Mouse (Mus musculus) brain, embryonic 18.5 days (tissue): Measurements from ENCODE around the gene Fam83c.
A peak's percentile ranks its signal among the peaks of the same experiment; 100 is the strongest.

ENCODE experiments used
- DNase-seq: peaks from one replicate; pipeline ENCODE4 v3.0.0-alpha.2; 2012; ENCODE audit warnings: low read depth, low spot score

Fam83c gene

GRCm38 (mm10) chr2:155826630-155827424, 7.8 kb downstream of the Fam83c start, which contains the start of gene Eif6:
Gene Eif6, minus strand, starts transcription at chr2:155826925.
- peak; percentile 89 for DNase-seq

DNA sequence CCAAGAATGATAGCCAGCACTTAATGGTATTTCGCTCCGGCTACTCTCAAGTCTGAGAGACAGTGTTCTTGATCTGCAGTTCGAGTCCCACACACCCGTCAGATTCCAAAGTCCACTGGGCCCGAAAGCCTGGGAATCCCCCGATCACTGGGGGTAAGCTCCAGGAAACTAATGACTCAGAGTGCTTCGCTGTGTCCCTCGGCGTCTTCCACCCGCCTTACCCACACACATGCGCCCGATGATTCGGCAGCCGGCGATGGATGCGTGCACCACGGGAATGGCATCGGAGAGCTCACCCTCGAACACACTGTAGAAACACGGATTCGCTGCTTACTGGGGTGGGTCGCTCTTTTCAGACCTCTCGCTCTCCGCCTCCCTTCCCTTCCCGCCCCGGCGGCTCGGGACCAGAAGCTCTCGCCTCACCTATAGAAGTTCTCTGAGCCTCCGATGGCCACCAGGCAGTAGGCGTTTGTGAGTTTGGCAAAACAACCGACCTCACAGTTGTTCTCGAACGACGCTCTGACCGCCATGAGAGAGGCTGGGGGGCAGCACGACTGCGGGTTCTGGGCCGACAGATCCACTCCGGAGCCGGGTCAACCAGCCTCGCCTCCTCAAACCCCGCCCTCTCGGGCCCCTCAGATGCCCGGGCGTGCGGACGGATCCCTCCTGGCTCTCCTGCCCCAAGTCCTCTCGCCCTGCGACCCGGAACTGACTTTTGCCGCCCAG, 8.6 kb downstream of the Fam83c start:
- no peak for DNase-seq

DNA sequence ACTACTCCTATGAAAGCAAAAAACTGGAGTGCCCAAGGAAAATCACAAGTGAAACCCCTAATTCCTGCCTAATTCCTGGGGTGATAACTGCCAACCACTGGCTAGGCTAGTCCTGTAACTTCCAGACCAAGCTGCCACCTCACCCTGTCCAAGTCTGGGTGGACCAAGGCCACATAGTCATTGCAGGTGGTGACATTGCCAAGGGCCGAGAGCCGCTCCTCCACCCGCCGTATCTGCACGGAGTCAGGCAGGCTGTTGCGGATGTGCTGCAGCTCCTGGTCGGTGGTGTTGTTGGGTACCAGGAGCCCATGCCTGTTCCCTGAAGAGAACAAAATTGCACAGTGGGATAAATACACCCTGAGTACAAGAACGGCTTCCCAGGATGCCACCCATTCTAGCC, 10.9 kb downstream of the Fam83c start:
- DNase-seq: no peak

DNA sequence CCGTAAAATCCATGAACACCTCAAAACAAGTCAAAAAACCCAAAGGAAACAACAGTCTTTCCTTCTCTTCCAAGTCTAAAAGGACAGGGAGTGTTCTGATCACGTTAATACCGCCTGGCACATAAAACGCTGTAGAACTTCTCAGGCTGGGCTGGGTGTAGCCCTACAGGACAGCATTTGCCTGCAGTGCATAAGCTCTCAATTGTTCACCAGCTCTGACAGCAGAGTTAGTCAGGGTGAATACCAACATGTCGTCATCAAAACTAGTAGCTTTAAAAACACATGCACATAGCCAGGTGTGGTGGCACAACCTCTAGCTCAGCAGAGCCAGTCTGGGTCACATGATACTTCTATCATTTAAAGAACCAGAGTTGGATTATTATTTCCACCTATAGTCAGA, 13.9 kb downstream of the Fam83c start:
- DNase-seq: no peak

GRCm38 (mm10) chr2:155819449-155820251, 15.0 kb downstream of the Fam83c start:
- no peak for DNase-seq

- no peak for DNase-seq
Measured at GRCm38 (mm10) chr2:155819392-155819448, 15.4 kb downstream of the Fam83c start, which contains the start of gene BC029722. Gene BC029722, minus strand, starts transcription at chr2:155819426.

DNA sequence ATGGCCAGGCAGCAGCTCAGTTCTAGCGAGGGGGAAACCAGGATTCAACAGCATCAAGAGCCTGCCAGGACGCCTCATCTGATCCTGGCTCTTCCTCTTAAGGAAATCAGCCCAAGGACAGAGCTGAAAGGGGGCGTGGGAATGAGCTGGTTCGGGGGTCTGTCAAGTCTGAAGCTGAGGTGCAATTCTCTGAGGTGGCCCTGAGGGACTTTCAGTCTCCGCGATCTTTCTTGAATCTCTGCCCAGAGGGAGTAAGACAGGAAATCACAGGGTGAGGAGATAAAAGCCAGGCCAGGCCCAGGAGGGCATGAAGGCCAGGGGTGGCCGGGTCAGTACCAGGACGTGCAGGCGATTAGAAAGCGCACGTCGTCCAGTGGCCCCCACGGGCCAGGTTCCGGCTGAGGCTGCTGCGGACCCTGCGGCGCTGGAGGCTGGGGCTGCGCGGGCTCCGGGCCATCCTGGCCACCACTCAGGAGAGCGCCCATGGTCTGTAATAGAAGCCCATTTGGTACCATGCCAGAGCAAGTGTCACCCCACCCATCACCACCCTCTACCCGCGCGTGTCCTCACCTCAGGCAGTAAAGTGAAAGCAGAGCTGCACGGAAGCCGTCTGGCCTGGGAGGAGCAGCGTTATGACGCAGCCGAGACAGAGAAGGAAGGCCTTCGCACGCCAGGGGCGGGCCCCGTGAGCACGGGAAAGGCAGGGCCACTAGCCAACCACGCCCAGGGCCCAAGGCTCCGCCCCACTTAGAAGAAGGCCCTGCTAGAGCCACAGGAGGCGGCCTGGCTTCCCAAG, 15.9 kb downstream of the Fam83c start:
- peak; percentile 76 for DNase-seq

DNA sequence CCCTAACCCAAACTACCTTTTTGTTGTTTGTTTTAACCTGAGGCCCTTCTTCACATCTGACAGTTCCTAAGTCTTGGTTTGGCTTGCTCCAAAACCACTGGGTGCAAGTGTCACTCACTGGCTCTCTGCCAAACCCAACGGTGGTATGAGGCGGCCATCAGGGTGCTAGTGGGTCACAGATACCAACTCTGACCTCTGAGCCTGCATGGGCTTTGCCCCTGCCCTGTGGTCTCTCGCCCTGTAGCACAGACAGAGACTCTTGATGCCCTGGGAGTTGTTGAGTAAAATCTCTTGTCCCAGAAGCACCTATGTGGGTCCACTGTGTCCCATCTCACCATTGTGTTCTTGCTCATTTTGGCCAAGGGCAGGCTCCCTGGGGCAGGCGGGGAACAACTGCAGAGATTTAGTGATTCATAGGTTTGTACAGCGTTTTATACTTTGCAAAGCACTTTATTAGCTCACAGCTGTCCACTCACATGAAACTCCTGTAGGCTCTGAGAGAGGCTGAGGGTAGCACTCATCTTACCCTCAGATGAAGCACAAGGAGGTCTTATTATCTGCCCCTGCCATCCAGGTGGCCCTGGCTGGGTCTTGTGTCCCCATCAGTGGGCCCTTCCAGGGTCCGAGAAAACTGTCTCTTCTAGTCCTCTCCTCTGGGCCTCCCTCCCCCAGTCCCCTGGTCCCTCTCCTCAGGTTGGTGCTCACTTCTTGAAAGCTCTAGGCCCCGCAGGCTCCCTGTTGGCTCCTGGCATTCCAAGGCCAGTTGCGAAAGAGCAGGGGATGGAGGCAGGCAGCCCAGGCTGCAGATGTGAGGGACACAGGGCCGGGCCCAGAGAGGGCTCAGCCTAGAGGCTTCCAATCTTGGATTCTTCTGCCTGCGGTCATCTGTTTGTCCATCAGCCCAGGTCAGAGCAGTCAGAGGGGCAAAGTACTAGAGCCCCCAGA, 17.1 kb downstream of the Fam83c start:
- DNase-seq: no peak

- no peak for DNase-seq
Measured at GRCm38 (mm10) chr2:155816179-155816578, 18.5 kb downstream of the Fam83c start.

GRCm38 (mm10) chr2:155814829-155815228, 19.8 kb downstream of the Fam83c start:
- DNase-seq: no peak

DNA sequence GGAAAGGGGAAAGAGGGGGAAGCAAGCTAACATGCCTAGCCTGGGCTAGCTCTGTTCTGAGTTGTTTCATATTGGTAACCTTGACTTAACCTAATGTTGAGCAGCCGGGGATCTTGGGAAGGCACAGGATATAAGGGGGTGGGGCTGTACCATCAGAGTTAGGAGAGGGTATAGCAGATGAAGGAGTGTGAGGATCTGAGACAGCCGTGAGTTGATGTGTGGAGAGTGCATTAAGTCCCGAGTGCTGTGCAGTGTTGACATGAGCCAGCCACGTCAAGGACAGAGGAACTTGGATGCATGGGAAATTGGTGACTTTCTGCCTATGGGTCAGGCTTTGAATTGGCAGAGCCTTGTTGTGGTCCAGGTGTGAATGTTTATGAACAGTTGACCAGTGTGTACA, 22.0 kb downstream of the Fam83c start:
- no peak for DNase-seq

DNA sequence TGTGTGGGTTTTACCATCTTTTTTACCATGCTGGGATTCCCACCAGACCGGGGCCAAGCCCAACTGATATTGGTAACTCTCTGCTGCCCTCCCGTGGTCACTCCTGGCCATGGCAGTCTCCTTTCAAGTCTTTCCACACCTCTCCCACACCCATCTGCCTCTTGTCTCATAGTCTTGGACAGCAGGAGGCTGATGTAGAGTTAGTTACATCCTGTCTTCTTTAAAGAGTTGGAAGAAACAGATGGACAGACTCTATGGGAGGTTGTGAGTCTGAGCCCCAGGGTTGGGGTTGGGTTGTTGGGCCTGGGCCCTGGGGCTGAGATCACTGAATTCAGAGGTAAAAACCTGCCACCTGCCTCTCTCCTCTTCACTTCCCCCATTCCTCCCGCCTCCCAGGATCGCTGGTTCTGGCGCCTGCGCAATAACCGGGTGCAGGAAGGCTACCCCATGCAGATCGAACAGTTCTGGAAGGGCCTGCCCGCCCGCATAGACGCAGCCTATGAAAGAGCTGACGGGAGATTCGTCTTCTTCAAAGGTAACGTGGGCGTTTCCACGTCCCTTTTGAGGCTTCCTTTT, 22.7 kb downstream of the Fam83c start:
- DNase-seq: no peak

DNA sequence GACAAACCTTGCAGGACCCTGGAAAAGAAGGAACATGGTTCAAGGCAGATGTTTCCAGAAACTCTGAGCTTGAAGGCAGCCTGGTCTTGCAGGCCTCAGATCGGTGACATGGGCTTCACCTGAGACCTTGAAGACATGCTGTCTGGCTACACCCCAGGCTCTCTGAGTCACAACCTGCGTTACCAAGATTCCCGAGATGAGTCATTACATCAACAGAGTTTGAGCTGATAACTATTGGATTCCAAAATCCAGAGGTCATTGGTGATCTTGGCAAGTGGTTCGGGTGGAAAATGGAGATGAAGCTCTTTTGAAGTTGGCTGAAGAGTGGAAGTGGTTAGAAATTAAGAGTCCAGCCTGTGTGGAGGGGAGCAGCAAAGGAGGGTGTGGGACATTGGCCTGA, 25.0 kb downstream of the Fam83c start:
- no peak for DNase-seq

GRCm38 (mm10) chr2:155807408-155807807, 27.2 kb downstream of the Fam83c start:
- no peak for DNase-seq

GRCm38 (mm10) chr2:155806548-155806947, 28.1 kb downstream of the Fam83c start:
- DNase-seq: no peak

- no peak for DNase-seq
Measured at GRCm38 (mm10) chr2:155805925-155806255, 28.8 kb downstream of the Fam83c start.

DNA sequence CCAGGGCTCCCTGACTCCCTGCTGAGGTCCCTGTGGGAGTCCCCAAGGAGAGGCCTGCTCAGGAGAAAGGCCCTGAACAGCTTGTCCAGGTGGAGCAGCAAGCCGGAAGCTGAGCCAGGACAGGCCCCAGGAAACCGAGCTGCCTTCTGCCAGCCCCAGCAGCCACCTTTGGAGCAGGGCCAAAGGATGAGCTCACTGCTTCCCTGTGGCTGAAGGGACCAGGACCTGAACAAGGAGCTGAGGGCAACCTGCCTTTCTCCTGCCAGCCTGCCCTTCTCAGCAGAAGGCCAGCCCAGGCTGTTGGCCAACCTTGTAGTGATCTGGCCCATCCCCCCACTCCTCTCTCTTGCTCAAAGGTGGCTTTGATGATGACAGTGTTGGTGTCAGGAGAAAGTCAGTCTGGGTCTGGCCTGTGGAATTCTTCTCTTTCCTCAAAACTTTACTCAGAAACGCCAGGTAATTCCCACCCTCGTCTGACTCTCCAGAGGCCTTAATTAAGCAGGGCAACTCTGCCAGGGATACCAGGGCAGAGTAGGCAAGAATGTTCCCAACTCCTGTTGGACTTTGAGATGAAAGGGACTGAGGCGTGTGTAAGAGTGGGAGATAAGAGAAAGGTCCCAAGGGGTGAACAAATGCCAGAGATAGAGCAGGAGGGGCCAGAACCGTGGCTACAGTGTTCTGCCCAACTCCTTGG, 29.3 kb downstream of the Fam83c start:
- no peak for DNase-seq

DNA sequence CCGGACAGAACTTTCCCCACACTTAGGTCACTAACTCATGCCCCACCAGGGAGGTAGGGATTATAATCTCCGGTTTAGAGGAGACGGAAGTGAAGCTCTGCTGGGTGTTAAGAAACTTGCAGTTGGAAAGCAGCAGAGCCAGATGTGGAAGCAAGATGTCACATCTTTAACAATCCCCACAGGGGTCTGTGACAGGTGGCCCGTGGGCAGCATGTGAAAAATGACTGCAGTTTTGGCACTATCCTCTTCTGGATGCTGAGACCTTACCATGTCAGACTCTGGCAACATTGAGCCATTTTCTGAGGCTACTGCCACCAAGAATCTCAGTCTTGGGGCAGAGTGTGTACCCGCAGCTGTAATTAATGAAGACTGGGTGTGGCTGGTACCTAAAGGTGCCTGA, 30.6 kb downstream of the Fam83c start:
- no peak for DNase-seq

GRCm38 (mm10) chr2:155802761-155803160, 31.9 kb downstream of the Fam83c start:
- no peak for DNase-seq

DNA sequence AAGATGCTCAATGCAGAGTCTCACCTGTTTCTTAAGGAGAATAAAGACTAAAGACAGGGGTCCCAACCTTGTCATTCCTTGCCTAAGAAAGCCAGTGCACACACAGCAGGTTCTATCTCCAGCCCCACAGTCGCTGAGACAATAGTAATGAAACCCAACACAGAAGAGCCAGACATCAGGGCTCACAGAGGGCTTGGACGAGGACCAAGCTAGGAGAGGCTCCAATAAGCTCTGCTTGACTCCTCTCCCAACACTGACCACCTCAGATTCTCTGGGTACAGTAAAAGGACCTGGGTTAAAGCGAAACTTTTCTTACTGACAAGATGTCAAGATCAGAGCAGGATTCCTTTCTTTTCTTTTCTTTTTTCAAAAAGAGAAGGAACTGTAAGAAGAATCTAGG, 36.0 kb downstream of the Fam83c start:
- no peak for DNase-seq
